Mouse (Mus musculus) cortical plate, adult 2 months (tissue): ENCODE results near the gene Izumo4.

Source experiments
- CTCF ChIP-seq: fragments of 200-500 bp; IDR thresholded peaks from 2 replicates; pipeline ENCODE4 v1.5.1; 2011; ENCODE audit warnings: mild to moderate bottlenecking, control low read depth, low read length; ENCODE audit not compliant: insufficient read depth; ENCODE audit errors: extremely low read depth
- POLR2A ChIP-seq: fragments of 200-500 bp; IDR thresholded peaks from 2 replicates; pipeline ENCODE4 v1.6.1; 2011; ENCODE audit warnings: mild to moderate bottlenecking, low read length, control low read depth; ENCODE audit not compliant: insufficient read depth; ENCODE audit errors: extremely low read depth

DNA sequence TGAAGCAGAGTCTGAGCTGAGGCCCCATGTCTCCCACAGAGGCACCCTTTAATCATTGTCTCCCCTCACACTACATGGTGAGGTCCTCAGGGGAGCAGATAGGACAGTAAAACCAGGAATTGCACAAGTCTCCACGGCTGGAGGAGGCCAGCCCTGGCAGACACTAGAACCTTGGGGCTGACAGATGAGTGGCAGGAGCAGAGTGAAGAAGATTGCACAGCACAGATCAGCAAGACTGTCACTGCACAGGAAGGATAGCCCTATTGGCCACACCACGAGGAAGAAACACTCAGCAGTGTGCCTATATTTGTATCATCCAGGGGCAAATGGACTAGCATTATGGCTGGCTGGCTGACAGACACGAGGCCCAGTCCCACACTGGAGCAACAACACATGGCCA, 8.8 kb downstream of the Izumo4 start:
- TF ChIP-seq CTCF: no peak
- no peak for TF ChIP-seq POLR2A
